Mouse (Mus musculus): ENCODE measurements at regions not wholly inside any gene's neighbourhood (a gene's known extent, or its start where the extent isn't known, plus 50 kb on each side); places are given as distances from the start of the nearest gene placed in this dataset.

DNA sequence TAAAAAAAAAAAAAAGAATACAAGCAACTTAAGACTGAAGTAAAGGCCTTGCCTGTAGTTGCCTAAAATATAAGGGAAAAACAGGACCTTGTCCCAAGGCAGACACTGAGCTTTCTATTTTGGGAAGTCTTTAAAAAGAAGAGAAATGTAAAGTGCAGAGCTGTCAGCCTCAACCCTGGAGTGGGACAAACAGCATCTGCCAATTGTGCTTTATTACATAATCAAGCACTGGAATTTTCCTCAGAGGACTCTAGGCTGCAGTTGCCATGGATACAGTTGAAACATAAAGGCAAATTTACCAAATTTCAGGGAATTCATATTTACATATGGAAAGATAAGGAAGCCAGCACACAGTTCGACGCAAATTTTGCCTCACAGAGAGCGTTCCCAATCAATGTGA, 406.7 kb downstream of the Gm597 start:
- no peak for TF ChIP-seq CTCF (IDR thresholded peaks at IDR 0.05; ENCODE audit: low read depth)
- 80% methylated on average over 3 of the region's 3 CpGs for WGBS
- Histone ChIP-seq H3K27ac (ENCODE audit: low read depth, low read length) (no peak overlapping the region), H3K4me3 (ENCODE audit: low read depth, low read length) (no peak overlapping the region), H3K4me1 (replicated peaks; ENCODE audit: control insufficient read depth, insufficient read depth, low read length) (no peaks in the 10 kb centered on the region), H3K9ac (ENCODE audit: low read depth, low read length) (no peak overlapping the region), H3K27me3 (replicated peaks; ENCODE audit: control insufficient read depth, insufficient read depth, low read length) (no peaks in the 10 kb centered on the region), H3K9me3 (ENCODE audit: control insufficient read depth) (no peaks in the 10 kb centered on the region), H3K4me2 (replicated peaks; ENCODE audit: low read depth) (no peak overlapping the region), H3K36me3 (ENCODE audit: control insufficient read depth, insufficient read depth) (no peaks in the 10 kb centered on the region)
- no peak for ATAC-seq

- WGBS, result 80% methylated on average over 2 of the region's 2 CpGs
- H3K27ac ChIP-seq (ENCODE audit: low read depth, low read length), result no peak overlapping the region
- no peaks in the 10 kb centered on the region for H3K27me3 ChIP-seq (replicated peaks; ENCODE audit: control insufficient read depth, insufficient read depth, low read length)
- no peak overlapping the region for H3K9ac ChIP-seq (ENCODE audit: low read depth, low read length)
- no peaks in the 10 kb centered on the region for H3K4me1 ChIP-seq (replicated peaks; ENCODE audit: control insufficient read depth, insufficient read depth, low read length)
- H3K4me2 ChIP-seq (replicated peaks; ENCODE audit: low read depth), result no peak overlapping the region
- TF ChIP-seq CTCF (IDR thresholded peaks at IDR 0.05; ENCODE audit: low read depth), result no peak
- no peak overlapping the region for H3K4me3 ChIP-seq (ENCODE audit: low read depth, low read length)
- no peaks in the 10 kb centered on the region for H3K9me3 ChIP-seq (ENCODE audit: control insufficient read depth)
- no peak for ATAC-seq
- H3K36me3 ChIP-seq (ENCODE audit: control insufficient read depth, insufficient read depth), result no peaks in the 10 kb centered on the region
These were observed 430.6 kb downstream of the Gm597 start for GRCm38 (mm10) chr1:28349411-28349973.

DNA sequence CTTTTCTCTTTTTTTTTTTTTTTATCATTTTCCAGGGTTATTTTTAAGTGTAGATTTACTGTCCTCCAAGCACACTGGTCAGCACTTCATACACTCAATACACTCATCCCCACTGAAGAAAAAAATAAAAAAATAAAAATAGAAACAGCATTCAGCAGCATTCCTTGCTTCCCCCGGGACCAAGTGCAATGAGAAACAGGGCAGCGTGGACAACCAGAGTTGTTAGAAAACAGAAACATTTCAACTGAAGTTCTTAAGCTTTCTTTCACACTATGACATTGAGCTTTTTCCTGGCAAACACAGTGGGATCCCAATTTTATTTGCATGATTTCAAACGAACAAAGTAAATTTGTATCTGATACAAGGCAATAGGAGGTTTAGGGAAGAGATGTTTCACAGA, 431.5 kb downstream of the Gm597 start:
- no peak for TF ChIP-seq CTCF (IDR thresholded peaks at IDR 0.05; ENCODE audit: low read depth)
- WGBS, result 63% methylated on average over 3 of the region's 3 CpGs
- Histone ChIP-seq H3K27me3 (replicated peaks; ENCODE audit: control insufficient read depth, insufficient read depth, low read length) (no peaks in the 10 kb centered on the region), H3K4me1 (replicated peaks; ENCODE audit: control insufficient read depth, insufficient read depth, low read length) (no peaks in the 10 kb centered on the region), H3K4me3 (ENCODE audit: low read depth, low read length) (no peak overlapping the region), H3K27ac (ENCODE audit: low read depth, low read length) (no peak overlapping the region), H3K36me3 (ENCODE audit: control insufficient read depth, insufficient read depth) (no peaks in the 10 kb centered on the region), H3K9me3 (ENCODE audit: control insufficient read depth) (no peaks in the 10 kb centered on the region), H3K4me2 (replicated peaks; ENCODE audit: low read depth) (no peak overlapping the region), H3K9ac (ENCODE audit: low read depth, low read length) (no peak overlapping the region)
- no peak for ATAC-seq

DNA sequence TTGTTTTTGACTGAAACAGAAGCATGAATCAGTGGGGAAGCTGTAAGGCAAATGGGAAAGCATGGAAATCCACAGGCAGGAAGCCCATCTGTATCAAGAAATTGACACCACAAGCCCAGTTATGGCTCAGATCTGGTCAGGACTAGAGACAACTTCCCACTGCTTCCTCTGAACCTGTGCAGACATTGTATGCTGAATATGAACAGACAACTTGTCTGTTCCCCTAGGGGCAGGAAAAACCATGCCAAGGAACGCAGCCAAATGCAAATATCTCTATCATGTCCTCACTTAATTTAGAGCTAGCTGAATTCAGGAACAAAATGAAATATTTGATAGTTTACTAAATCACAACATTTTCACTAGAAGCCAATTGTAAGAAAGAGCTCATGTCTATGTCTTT, 440.0 kb downstream of the Gm597 start:
- H3K27ac ChIP-seq (ENCODE audit: low read depth, low read length), result no peak overlapping the region
- no peak overlapping the region for H3K4me2 ChIP-seq (replicated peaks; ENCODE audit: low read depth)

GRCm38 (mm10) chr1:28334366-28334765, 445.7 kb downstream of the Gm597 start:
- no peak for ATAC-seq
- Histone ChIP-seq H3K4me1 (replicated peaks; ENCODE audit: control insufficient read depth, insufficient read depth, low read length) (no peaks in the 10 kb centered on the region), H3K27ac (ENCODE audit: low read depth, low read length) (no peak overlapping the region), H3K27me3 (replicated peaks; ENCODE audit: control insufficient read depth, insufficient read depth, low read length) (no peaks in the 10 kb centered on the region), H3K9me3 (ENCODE audit: control insufficient read depth) (no peaks in the 10 kb centered on the region), H3K36me3 (ENCODE audit: control insufficient read depth, insufficient read depth) (no peaks in the 10 kb centered on the region), H3K4me2 (replicated peaks; ENCODE audit: low read depth) (no peak overlapping the region), H3K9ac (ENCODE audit: low read depth, low read length) (no peak overlapping the region), H3K4me3 (ENCODE audit: low read depth, low read length) (no peak overlapping the region)
- WGBS, result 74% methylated on average over 3 of the region's 3 CpGs
- no peak for TF ChIP-seq CTCF (IDR thresholded peaks at IDR 0.05; ENCODE audit: low read depth)

More for the DNA sequence above, 440.0 kb downstream of the Gm597 start:
- TF ChIP-seq CTCF (IDR thresholded peaks at IDR 0.05; ENCODE audit: low read depth), result no peak
- no peaks in the 10 kb centered on the region for H3K36me3 ChIP-seq (ENCODE audit: control insufficient read depth, insufficient read depth)
- H3K9ac ChIP-seq (ENCODE audit: low read depth, low read length), result no peak overlapping the region
- H3K9me3 ChIP-seq (ENCODE audit: control insufficient read depth), result no peaks in the 10 kb centered on the region
- 67% methylated on average over 1 of the region's 1 CpGs for WGBS
- ATAC-seq, result no peak
- H3K4me1 ChIP-seq (replicated peaks; ENCODE audit: control insufficient read depth, insufficient read depth, low read length), result no peaks in the 10 kb centered on the region
- H3K27me3 ChIP-seq (replicated peaks; ENCODE audit: control insufficient read depth, insufficient read depth, low read length), result no peaks in the 10 kb centered on the region
- H3K4me3 ChIP-seq (ENCODE audit: low read depth, low read length), result no peak overlapping the region

- no peaks in the 10 kb centered on the region for H3K27me3 ChIP-seq (replicated peaks; ENCODE audit: control insufficient read depth, insufficient read depth, low read length)
- TF ChIP-seq CTCF (IDR thresholded peaks at IDR 0.05; ENCODE audit: low read depth), result no peak
- no peak overlapping the region for H3K27ac ChIP-seq (ENCODE audit: low read depth, low read length)
- ATAC-seq, result no peak
- H3K4me2 ChIP-seq (replicated peaks; ENCODE audit: low read depth), result no peak overlapping the region
- H3K4me1 ChIP-seq (replicated peaks; ENCODE audit: control insufficient read depth, insufficient read depth, low read length), result no peaks in the 10 kb centered on the region
- H3K4me3 ChIP-seq (ENCODE audit: low read depth, low read length), result no peak overlapping the region
- no peaks in the 10 kb centered on the region for H3K36me3 ChIP-seq (ENCODE audit: control insufficient read depth, insufficient read depth)
- no peaks in the 10 kb centered on the region for H3K9me3 ChIP-seq (ENCODE audit: control insufficient read depth)
- H3K9ac ChIP-seq (ENCODE audit: low read depth, low read length), result no peak overlapping the region
These were observed 448.0 kb downstream of the Gm597 start for GRCm38 (mm10) chr1:28332031-28332430.

DNA sequence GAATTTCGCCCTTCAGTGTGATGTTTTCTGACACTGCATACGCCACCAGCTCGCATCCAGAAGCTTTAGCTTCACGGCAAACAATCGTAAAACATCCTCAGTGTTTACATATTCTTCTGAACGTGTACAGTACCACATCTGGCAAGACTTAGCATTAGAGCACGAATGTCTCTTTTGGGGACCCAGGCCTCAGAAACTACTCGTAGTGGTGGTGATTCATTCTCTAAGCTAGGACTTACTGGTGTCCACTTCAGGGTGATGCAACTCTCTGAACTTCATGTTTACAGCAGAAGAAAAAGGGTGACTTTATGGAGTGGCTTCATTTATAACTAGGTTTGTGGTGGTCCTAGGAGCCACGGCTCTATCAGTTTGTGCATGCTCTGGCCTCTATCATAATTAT, 451.1 kb downstream of the Gm597 start:
- H3K36me3 ChIP-seq (ENCODE audit: control insufficient read depth, insufficient read depth), result no peaks in the 10 kb centered on the region
- H3K27me3 ChIP-seq (replicated peaks; ENCODE audit: control insufficient read depth, insufficient read depth, low read length), result no peaks in the 10 kb centered on the region
- no peak for TF ChIP-seq CTCF (IDR thresholded peaks at IDR 0.05; ENCODE audit: low read depth)
- WGBS, result 48% methylated on average over 9 of the region's 9 CpGs
- H3K4me2 ChIP-seq (replicated peaks; ENCODE audit: low read depth), result peak overlapping the region; percentile 41
- no peak overlapping the region for H3K9ac ChIP-seq (ENCODE audit: low read depth, low read length)
- no peaks in the 10 kb centered on the region for H3K4me1 ChIP-seq (replicated peaks; ENCODE audit: control insufficient read depth, insufficient read depth, low read length)
- no peak overlapping the region; the same call in 1 of the 2 replicates for H3K27ac ChIP-seq (ENCODE audit: low read depth, low read length)
- no peak overlapping the region for H3K4me3 ChIP-seq (ENCODE audit: low read depth, low read length)
- no peak for ATAC-seq
- H3K9me3 ChIP-seq (ENCODE audit: control insufficient read depth), result no peaks in the 10 kb centered on the region
